Mouse (Mus musculus) CH12.LX (cell line): ENCODE measurements around the gene Prkg2.

Experiments used
- CTCF ChIP-seq, 2 experiments: IDR thresholded peaks in 1 of 2; conservative IDR thresholded peaks in 1 of 2; 2 replicates each; pipeline ENCODE4 v1.5.1; 2011 to 2012; ENCODE audit warnings: low read depth in 2 of 2, low read length in 2 of 2, improper control_type of control experiment in 1 of 2, inconsistent platforms in 1 of 2, mild to moderate bottlenecking in 1 of 2, moderate library complexity in 1 of 2
- ETS1 ChIP-seq: conservative IDR thresholded peaks from 2 replicates; pipeline ENCODE4 v1.6.1; 2012; ENCODE audit warnings: low read depth, mild to moderate bottlenecking, inconsistent platforms, low read length, improper control_type of control experiment, moderate library complexity
- RCOR1 ChIP-seq: conservative IDR thresholded peaks from 2 replicates; pipeline ENCODE4 v1.6.1; 2012; ENCODE audit warnings: low read depth, mild to moderate bottlenecking, inconsistent platforms, low read length, improper control_type of control experiment

GRCm38 (mm10) chr5:98890544-98891050 lies 146.6 kb downstream of the Prkg2 start:
- no peak for TF ChIP-seq ETS1
- TF ChIP-seq RCOR1 = no peak
- TF ChIP-seq CTCF (conservative IDR thresholded peaks at IDR 0.05 in 1 of 2, IDR thresholded peaks at IDR 0.05 in 1 of 2; ENCODE audit: low read depth in 2 of 2, low read length in 2 of 2) = no peak
